Mouse (Mus musculus) ES-E14 (cell line): Measurements from ENCODE around the gene Dnah6. TPM values are rescaled to one million over a fixed set of nuclear protein-coding genes. Genes with fewer than 3 reads are reported as not detected.
A peak's percentile ranks its signal among the peaks of the same experiment; 100 is the strongest.

Experiments used
- DNase-seq: peaks from one replicate; pipeline ENCODE4 v3.0.0-alpha.2; 2013; ENCODE audit warnings: low read depth, low spot score
- H3K27ac ChIP-seq: 2 replicates; pipeline ENCODE4 v1.5.1; 2012; ENCODE audit warnings: low read depth, mild to moderate bottlenecking, low read length, moderate library complexity, mixed read lengths; ENCODE audit not compliant: poor library complexity, insufficient read depth, severe bottlenecking
- H3K36me3 ChIP-seq: 2 replicates; pipeline ENCODE4 v1.6.1; 2012; ENCODE audit warnings: mild to moderate bottlenecking, low read length, moderate library complexity, mixed read lengths; ENCODE audit not compliant: control insufficient read depth, poor library complexity, insufficient read depth, severe bottlenecking
- H3K4me1 ChIP-seq, 2 experiments: fragments of 150-350 bp in 1 of 2; sonication (generic) in 1 of 2; 2 replicates each; pipeline ENCODE4 v1.6.1; 2012; ENCODE audit warnings: low read length in 2 of 2, mild to moderate bottlenecking in 1 of 2, mixed read lengths in 1 of 2; ENCODE audit not compliant: control insufficient read depth in 2 of 2, insufficient read depth in 2 of 2, poor library complexity in 1 of 2
- H3K4me3 ChIP-seq, 2 experiments: fragments of 150-350 bp in 1 of 2; sonication (generic) in 1 of 2; 2 replicates each; pipeline ENCODE4 v1.5.1; 2012; ENCODE audit warnings: low read length in 2 of 2, low read depth in 1 of 2, mild to moderate bottlenecking in 1 of 2, mixed read lengths in 1 of 2; ENCODE audit not compliant: insufficient read depth in 1 of 2, poor library complexity in 1 of 2, severe bottlenecking in 1 of 2
- H3K9ac ChIP-seq: 2 replicates; pipeline ENCODE4 v1.6.1; 2012; ENCODE audit warnings: low read depth, mild to moderate bottlenecking, low read length, mixed read lengths; ENCODE audit not compliant: poor library complexity, insufficient read depth, severe bottlenecking
- H3K9me3 ChIP-seq: fragments of 150-350 bp; sonication (generic); 2 replicates; pipeline ENCODE4 v1.6.1; 2012; ENCODE audit warnings: low read depth, mild to moderate bottlenecking, low read length; ENCODE audit not compliant: control insufficient read depth, insufficient read depth
- CHD2 ChIP-seq: IDR thresholded peaks from 2 replicates; pipeline ENCODE4 v1.6.1; 2014; ENCODE audit warnings: mild to moderate bottlenecking, low read depth, low read length, inconsistent platforms
- HCFC1 ChIP-seq: IDR thresholded peaks from 2 replicates; pipeline ENCODE4 v1.6.1; 2012; ENCODE audit warnings: low read length, inconsistent platforms, borderline replicate concordance; ENCODE audit not compliant: insufficient read depth
- MAFK ChIP-seq: IDR thresholded peaks from 2 replicates; pipeline ENCODE4 v1.6.1; 2014; ENCODE audit warnings: mild to moderate bottlenecking, low read depth, low read length, inconsistent platforms; ENCODE audit not compliant: insufficient read depth
- ZC3H11A ChIP-seq: IDR thresholded peaks from 2 replicates; pipeline ENCODE4 v1.6.1; 2012; ENCODE audit warnings: low read depth, mild to moderate bottlenecking, inconsistent platforms, low read length, borderline replicate concordance
- ZNF384 ChIP-seq: IDR thresholded peaks from 2 replicates; pipeline ENCODE4 v1.6.1; 2012; ENCODE audit warnings: low read depth, low read length, inconsistent platforms
- in situ Hi-C, 2 experiments: fragments of 600-800 bp; cut with MboI; formaldehyde crosslinking; loops; one replicate each; pipeline ENCODE4 v1.15.1; 2025; ENCODE audit warnings: low sequenced_read_pairs in 2 of 2, inconsistent platforms in 1 of 2; ENCODE audit not compliant: unreplicated experiment in 2 of 2
- total RNA-seq: library from RNA; depleted of rRNA; stranded (reverse); fragments of 300-350 nt; gene quantifications from 2 replicates; pipeline ENCODE4 v1.2.3, GENCODE M21; 2012

Dnah6 gene
- total RNA-seq, 1 experiment: 0.54 TPM

DNA sequence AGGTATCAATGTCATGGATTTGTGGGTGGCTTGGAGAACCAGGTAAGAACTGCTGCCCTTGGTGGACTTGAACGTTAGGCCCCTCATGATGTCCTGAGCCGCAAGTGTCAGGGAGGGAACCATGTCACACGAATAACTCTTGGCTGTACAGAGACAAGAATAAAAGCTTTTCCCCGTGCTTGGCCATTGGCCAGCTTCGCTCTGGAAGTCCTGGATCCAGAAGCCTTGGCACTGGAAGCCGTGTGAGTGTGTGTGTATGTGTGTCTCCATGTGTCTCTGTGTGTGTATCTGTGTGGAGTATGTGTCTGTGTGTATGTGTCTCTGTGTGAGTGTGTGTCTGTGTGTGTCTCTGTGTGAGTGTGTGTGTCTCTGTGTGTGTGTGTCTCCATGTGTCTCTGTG, 209.6 kb downstream of the Dnah6 start:
- no peak overlapping the region for H3K4me3 ChIP-seq
- TF ChIP-seq ZNF384 (no peak), CHD2 (no peak), ZC3H11A (no peak), HCFC1 (no peak), MAFK (no peak)
- DNase-seq: no peak
- H3K9me3 ChIP-seq: no peaks in the 10 kb centered on the region
- no peaks in the 10 kb centered on the region for H3K36me3 ChIP-seq
- H3K4me1 ChIP-seq: peaks cover 0 to 2% of the 10 kb centered on the region in 2 experiments; a peak in 1 of 4 replicates
- H3K27ac ChIP-seq: no peak overlapping the region
- H3K9ac ChIP-seq: no peak overlapping the region
- in situ Hi-C loops: no loop called here

- no peaks in the 10 kb centered on the region for H3K36me3 ChIP-seq
- H3K4me1 ChIP-seq: peaks cover 0 to 2% of the 10 kb centered on the region in 2 experiments; a peak in 1 of 4 replicates
- peak; percentile 80 for DNase-seq
- TF ChIP-seq MAFK (no peak), ZC3H11A (peak; percentile 50; the same call in 1 of the 2 replicates), HCFC1 (peak; percentile 26; the same call in 1 of the 2 replicates), CHD2 (0 out of 2 replicates have a peak, but pooled peaks have one; percentile 58)
- H3K4me3 ChIP-seq: no peak overlapping the region
- in situ Hi-C loops: no loop called here
- no peaks in the 10 kb centered on the region for H3K9me3 ChIP-seq
- no peak overlapping the region for H3K27ac ChIP-seq
- no peak overlapping the region for H3K9ac ChIP-seq
Measured at GRCm38 (mm10) chr6:73010073-73010472, 211.4 kb downstream of the Dnah6 start.

DNA sequence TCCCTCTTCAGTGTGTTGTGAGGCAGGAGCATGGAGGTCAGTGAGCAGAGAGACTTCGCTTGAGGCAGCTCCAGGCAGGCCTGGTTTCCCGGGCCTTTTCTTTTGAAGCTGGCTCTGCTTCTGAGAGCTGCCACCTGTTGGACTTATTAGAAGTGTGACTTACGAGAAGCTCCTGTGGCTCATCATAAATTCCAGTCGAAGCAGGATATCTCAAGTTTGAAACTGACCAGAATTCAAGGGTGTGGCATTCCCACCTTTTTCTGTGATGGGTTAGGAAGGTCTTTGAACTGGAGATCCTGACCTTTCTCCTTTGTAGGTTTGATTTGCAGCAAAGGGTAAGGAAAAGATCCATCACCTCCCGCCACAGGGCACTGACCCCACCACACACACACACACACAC, 217.8 kb downstream of the Dnah6 start:
- H3K27ac ChIP-seq: no peak overlapping the region
- H3K4me3 ChIP-seq: no peak overlapping the region
- peaks cover 0 to 4% of the 10 kb centered on the region in 2 experiments; a peak in 2 of 4 replicates for H3K4me1 ChIP-seq
- TF ChIP-seq CHD2: no peak
- TF ChIP-seq HCFC1: no peak
- TF ChIP-seq ZC3H11A: no peak
- TF ChIP-seq ZNF384: no peak
- TF ChIP-seq MAFK: no peak
- no peak for DNase-seq
- H3K9ac ChIP-seq: no peak overlapping the region
- in situ Hi-C loops: no loop called here
- no peaks in the 10 kb centered on the region for H3K36me3 ChIP-seq
- no peaks in the 10 kb centered on the region for H3K9me3 ChIP-seq

DNA sequence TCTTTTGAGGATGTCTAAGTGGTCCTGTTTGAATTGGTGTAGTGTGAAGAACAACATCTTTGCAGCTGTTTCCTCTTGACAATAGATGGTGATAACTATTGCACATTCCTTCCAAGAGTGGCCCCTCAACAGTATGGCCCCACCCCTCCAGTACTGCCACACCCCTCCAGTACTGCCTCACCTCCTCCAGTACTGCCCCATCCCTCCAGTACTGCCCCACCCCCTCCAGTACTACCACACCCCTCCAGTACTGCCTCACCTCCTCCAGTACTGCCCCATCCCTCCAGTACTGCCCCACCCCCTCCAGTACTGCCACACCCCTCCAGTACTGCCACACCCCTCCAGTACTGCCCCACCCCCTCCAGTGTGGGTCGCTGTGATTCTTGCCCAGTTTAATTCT, 219.1 kb downstream of the Dnah6 start:
- in situ Hi-C loops: no loop called here
- TF ChIP-seq CHD2 (no peak), HCFC1 (no peak), MAFK (no peak)
- no peaks in the 10 kb centered on the region for H3K36me3 ChIP-seq
- no peak overlapping the region for H3K27ac ChIP-seq
- no peaks in the 10 kb centered on the region for H3K9me3 ChIP-seq
- no peak overlapping the region for H3K9ac ChIP-seq
- no peak overlapping the region for H3K4me3 ChIP-seq
- DNase-seq: no peak
- H3K4me1 ChIP-seq: peaks cover 0 to 4% of the 10 kb centered on the region in 2 experiments; a peak in 2 of 4 replicates

DNA sequence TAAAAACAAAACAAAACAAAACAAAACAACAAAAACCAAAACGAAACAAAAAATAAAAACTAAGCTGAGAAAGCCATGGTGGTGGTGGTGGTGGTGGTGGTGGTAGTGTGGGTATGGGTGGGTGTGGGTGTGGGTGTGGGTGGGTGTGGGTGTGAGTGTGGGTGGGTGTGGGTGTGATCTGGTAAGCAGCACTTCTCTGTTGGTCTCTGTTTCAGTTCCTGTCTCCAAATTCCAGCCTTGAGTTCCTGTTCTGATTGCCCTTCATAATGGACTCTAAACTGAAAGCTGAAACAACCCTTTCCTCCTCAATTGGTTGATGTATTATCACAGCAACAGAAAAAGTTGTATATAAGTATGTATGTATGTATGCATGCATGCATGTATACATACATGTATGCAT, 222.6 kb downstream of the Dnah6 start:
- in situ Hi-C loops: no loop called here
- no peak overlapping the region for H3K4me3 ChIP-seq
- no peak for TF ChIP-seq CHD2
- peaks cover 0 to 4% of the 10 kb centered on the region in 2 experiments; a peak in 2 of 4 replicates for H3K4me1 ChIP-seq
- H3K36me3 ChIP-seq: no peaks in the 10 kb centered on the region
- no peak for DNase-seq
- no peak overlapping the region for H3K27ac ChIP-seq
- no peaks in the 10 kb centered on the region for H3K9me3 ChIP-seq
- no peak overlapping the region for H3K9ac ChIP-seq
